Mouse (Mus musculus): Measurements from ENCODE around the gene Nfkb1. TPM values are rescaled to one million over a fixed set of nuclear protein-coding genes. Genes with fewer than 3 reads are reported as not detected.

The Nfkb1 gene
- 45.3 TPM for polyA plus RNA-seq (2014; fragmentation: Illumina TruSeq; extraction: RNeasy Lipid Tissue Mini Kit (QIAGEN cat#74804); ENCODE audit: insufficient read depth, low read depth, low replicate concordance)

GRCm38 (mm10) chr3:135691191-135692131 is at the start of gene Nfkb1:
Gene Nfkb1 (minus strand): TSS chr3:135691547.

Other genes with a start within 250 kb of the Nfkb1 start
- 10.5 TPM for gene Manba, start 205.9 kb downstream of the Nfkb1 start, polyA plus RNA-seq (2014; fragmentation: Illumina TruSeq; extraction: RNeasy Lipid Tissue Mini Kit (QIAGEN cat#74804); ENCODE audit: insufficient read depth, low read depth, low replicate concordance)
- gene Slc39a8, start 133.7 kb upstream of the Nfkb1 start, polyA plus RNA-seq (2014; fragmentation: Illumina TruSeq; extraction: RNeasy Lipid Tissue Mini Kit (QIAGEN cat#74804); ENCODE audit: insufficient read depth, low read depth, low replicate concordance): 80.4 TPM